Mouse (Mus musculus) forebrain, embryonic 10.5 days (tissue): Measurements from ENCODE around the gene Kif24. TPM values are rescaled to one million over a fixed set of nuclear protein-coding genes. Genes with fewer than 3 reads are reported as not detected.
"Not testable (repeated sequence)": the region's sequence is repeated elsewhere in the genome, so short reads cannot be mapped to it uniquely, and the experiment has no call there.

Source experiments
- DNase-seq: peaks from one replicate; pipeline ENCODE4 v3.0.0-alpha.2; 2017; ENCODE audit warnings: low spot score; ENCODE audit errors: extremely low spot score
- H3K27ac ChIP-seq: fragments of 300-500 bp; sonication (generic); 2 replicates; pipeline ENCODE4 v1.5.1; 2016; ENCODE audit warnings: mild to moderate bottlenecking
- H3K27me3 ChIP-seq: fragments of 300-500 bp; sonication (generic); 2 replicates; pipeline ENCODE4 v1.6.1; 2016; ENCODE audit warnings: mild to moderate bottlenecking; ENCODE audit not compliant: poor library complexity, severe bottlenecking
- H3K36me3 ChIP-seq: fragments of 300-500 bp; sonication (generic); replicated peaks from 2 replicates; pipeline ENCODE4 v1.6.1; 2016; ENCODE audit warnings: mild to moderate bottlenecking, moderate library complexity
- H3K4me1 ChIP-seq: fragments of 300-500 bp; sonication (generic); 2 replicates; pipeline ENCODE4 v1.6.1; 2016
- H3K4me3 ChIP-seq: fragments of 300-500 bp; sonication (generic); 2 replicates; pipeline ENCODE4 v1.5.1; 2016; ENCODE audit warnings: mild to moderate bottlenecking, moderate library complexity
- H3K9me3 ChIP-seq: fragments of 300-500 bp; sonication (generic); 2 replicates; pipeline ENCODE4 v1.6.1; 2016; ENCODE audit warnings: mild to moderate bottlenecking, moderate library complexity
- WGBS: fragments of 180-500 bp; shearing (Covaris S2); methylation state at CpG from one replicate; pipeline ENCODE4 v1.1.7; 2016; 5-methylcytosine and 5-hydroxymethylcytosine counted together
- polyA plus RNA-seq: library from polyadenylated mRNA; unstranded; fragments of >200 nt; fragmentation: Nextera tagmentation; extraction: Ambion mirVana; gene quantifications from 2 replicates; pipeline ENCODE4 v1.2.1, GENCODE M21; 2016

Gene Kif24
- polyA plus RNA-seq, 1 experiment from 2014 or later = 17.7 TPM

DNA sequence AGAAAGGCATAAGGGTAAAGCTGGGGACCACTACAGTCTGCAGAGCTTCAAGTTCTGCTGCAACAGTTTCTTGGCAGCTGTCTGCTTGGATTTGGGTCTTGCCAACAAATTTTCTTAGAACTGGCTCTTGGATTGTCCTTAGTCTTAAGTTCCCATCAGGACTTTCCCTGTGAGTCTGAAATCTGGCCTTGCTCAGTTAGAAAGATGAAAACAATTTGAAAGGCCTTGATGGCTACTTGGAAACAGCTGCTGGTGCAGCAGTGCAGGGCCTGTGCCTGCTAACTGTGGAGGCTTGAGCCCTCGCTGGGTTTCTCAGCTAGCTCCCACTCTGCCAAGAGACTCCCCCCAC is 14.7 kb upstream of the Kif24 start:
- Histone ChIP-seq H3K36me3 (peaks cover 34% of the 10 kb centered on the region), H3K4me3 (no peak overlapping the region), H3K4me1 (peaks cover 8% of the 10 kb centered on the region; the same call in 1 of the 2 replicates), H3K9me3 (no peaks in the 10 kb centered on the region), H3K27me3 (no peaks in the 10 kb centered on the region), H3K27ac (no peak overlapping the region)
- 79% methylated on average over 1 of the region's 1 CpGs for WGBS
- DNase-seq = no peak

GRCm38 (mm10) chr4:41478751-41479455 is 14.2 kb upstream of the Kif24 start:
- no peaks in the 10 kb centered on the region for H3K9me3 ChIP-seq
- no peak overlapping the region for H3K27ac ChIP-seq
- H3K36me3 ChIP-seq = peaks cover 34% of the 10 kb centered on the region
- no peak for DNase-seq
- H3K4me1 ChIP-seq = peaks cover 8% of the 10 kb centered on the region; the same call in 1 of the 2 replicates
- H3K4me3 ChIP-seq = no peak overlapping the region
- WGBS = 69% methylated on average over 4 of the region's 4 CpGs
- no peaks in the 10 kb centered on the region for H3K27me3 ChIP-seq

DNA sequence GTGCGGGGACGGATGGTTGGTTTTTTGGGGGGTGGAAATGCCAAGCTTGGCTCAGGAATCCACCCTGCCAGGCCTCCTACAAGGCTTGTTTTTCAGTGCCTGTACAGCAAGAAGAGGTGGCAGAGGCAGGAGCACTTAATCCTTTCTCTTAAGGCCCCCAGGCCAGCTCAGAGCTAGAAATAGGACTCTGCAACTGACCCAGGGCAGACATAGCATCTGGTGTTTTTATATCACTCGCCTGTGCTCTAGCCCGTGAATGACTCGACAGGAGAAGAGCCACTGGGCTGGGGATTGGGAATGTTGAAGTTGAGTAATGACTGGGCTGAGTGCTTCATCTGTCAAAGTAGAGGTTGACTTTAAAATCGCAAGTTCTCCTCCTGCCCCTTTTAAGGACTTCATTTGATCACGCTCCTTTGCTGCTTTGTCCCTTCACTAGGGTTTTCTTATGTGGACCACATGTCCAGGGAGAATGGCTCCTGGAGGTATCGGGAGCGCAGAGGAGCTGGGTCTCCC is 13.0 kb upstream of the Kif24 start:
- H3K27ac ChIP-seq = no peak overlapping the region

GRCm38 (mm10) chr4:41471384-41471689 is 6.7 kb upstream of the Kif24 start:
- DNase-seq = no peak
- peaks cover 30% of the 10 kb centered on the region for H3K4me1 ChIP-seq
- peaks cover 9% of the 10 kb centered on the region for H3K36me3 ChIP-seq
- no peaks in the 10 kb centered on the region for H3K27me3 ChIP-seq
- WGBS = 83% methylated on average over 1 of the region's 1 CpGs
- H3K9me3 ChIP-seq = no peaks in the 10 kb centered on the region
- H3K4me3 ChIP-seq = no peak overlapping the region
- peak overlapping the region; percentile 78 for H3K27ac ChIP-seq

More for the DNA sequence above, 13.0 kb upstream of the Kif24 start:
- no peaks in the 10 kb centered on the region for H3K9me3 ChIP-seq
- no peaks in the 10 kb centered on the region for H3K27me3 ChIP-seq
- DNase-seq = no peak
- peaks cover 8% of the 10 kb centered on the region; the same call in 1 of the 2 replicates for H3K4me1 ChIP-seq
- peaks cover 37% of the 10 kb centered on the region for H3K36me3 ChIP-seq
- no peak overlapping the region for H3K4me3 ChIP-seq
- WGBS = 91% methylated on average over 9 of the region's 9 CpGs

DNA sequence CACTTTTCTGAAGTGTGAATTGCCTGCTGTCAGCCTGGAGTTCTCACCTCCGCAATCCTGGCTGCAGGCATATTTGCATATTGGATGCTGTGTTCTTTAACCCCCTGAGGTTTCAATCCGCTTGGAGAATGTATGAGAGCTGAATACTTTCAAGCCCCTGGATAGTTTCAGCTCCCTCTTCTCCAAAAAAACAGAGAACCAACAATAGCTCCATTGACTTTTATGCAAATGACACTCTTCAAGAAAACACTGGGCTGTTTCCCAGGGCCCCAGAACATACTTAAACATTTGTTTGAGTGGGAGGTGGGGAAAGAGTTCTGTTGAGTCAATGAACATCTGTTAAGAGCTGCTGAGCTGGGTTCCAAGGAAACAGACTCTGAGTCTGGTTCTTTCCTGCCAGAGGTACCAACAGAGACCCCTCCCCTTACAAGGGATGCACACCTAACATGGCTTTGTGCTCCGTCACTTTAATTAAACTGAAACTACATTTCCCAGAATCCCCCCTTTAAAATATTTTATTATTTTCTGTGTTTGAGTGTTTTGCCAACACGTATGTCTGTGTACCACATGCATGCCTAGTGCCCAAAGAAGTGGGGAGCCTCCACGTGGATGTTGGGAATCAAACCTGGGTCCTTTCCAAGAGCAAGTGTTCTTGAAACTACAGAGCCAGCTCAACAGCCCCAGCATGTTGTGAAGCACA is 6.1 kb upstream of the Kif24 start:
- WGBS = 39% methylated on average over 5 of the region's 5 CpGs
- Histone ChIP-seq H3K27ac (peak overlapping the region; percentile 78), H3K4me3 (no peak overlapping the region), H3K27me3 (no peaks in the 10 kb centered on the region), H3K9me3 (no peaks in the 10 kb centered on the region), H3K4me1 (peaks cover 31% of the 10 kb centered on the region), H3K36me3 (peaks cover 9% of the 10 kb centered on the region)
- peak; percentile 28 for DNase-seq

GRCm38 (mm10) chr4:41470051-41470683 is 5.5 kb upstream of the Kif24 start:
- H3K36me3 ChIP-seq = peaks cover 9% of the 10 kb centered on the region
- peaks cover 36% of the 10 kb centered on the region for H3K4me1 ChIP-seq
- H3K27ac ChIP-seq = peak overlapping the region; percentile 78
- H3K27me3 ChIP-seq = no peaks in the 10 kb centered on the region
- no peak overlapping the region for H3K4me3 ChIP-seq
- no peaks in the 10 kb centered on the region for H3K9me3 ChIP-seq
- WGBS = 66% methylated on average over 7 of the region's 7 CpGs
- DNase-seq = no peak

GRCm38 (mm10) chr4:41469199-41469598 is 4.5 kb upstream of the Kif24 start:
- no peak overlapping the region for H3K4me3 ChIP-seq
- 69% methylated on average over 10 of the region's 10 CpGs for WGBS
- peak overlapping the region; percentile 65 for H3K27ac ChIP-seq
- H3K4me1 ChIP-seq = peaks cover 36% of the 10 kb centered on the region
- peaks cover 9% of the 10 kb centered on the region for H3K36me3 ChIP-seq
- H3K27me3 ChIP-seq = no peaks in the 10 kb centered on the region
- no peaks in the 10 kb centered on the region for H3K9me3 ChIP-seq
- DNase-seq = no peak

DNA sequence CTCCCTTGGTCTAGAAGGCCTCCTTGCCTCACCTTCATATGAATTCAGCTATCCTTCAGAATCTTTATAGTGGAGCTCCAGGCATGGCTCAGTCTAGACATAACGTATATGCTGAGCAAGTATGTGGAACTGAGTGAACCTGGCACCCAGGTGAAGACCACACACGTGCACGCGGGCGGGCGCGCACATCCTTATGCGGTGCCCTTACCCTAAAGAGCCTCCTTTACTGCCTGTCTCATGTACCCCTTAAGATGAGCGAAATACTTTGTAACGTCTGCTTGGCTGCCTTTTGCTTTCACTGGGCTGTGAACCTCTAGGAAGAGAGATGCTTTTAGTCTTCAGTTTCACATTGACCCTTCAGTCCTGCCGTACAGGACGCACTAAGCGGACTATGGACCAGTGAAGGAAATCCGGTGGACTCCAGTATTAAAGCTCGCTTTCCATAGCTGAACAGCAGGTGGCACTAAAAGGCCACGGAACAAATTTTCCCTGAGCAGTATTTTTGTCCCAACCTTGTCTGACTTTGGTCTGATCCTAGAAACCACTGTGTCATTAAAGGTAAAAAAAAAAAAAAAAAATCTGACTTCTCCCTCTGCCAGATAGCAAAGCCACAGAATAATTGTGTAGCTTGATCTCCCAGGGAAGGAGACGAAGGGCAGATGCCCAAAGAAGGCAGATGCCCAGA is 3.9 kb upstream of the Kif24 start:
- Histone ChIP-seq H3K27me3 (no peaks in the 10 kb centered on the region), H3K27ac (peak overlapping the region; percentile 65), H3K9me3 (no peaks in the 10 kb centered on the region), H3K36me3 (peaks cover 6% of the 10 kb centered on the region), H3K4me3 (no peak overlapping the region), H3K4me1 (peaks cover 42% of the 10 kb centered on the region)
- 59% methylated on average over 17 of the region's 17 CpGs for WGBS
- DNase-seq = peak; percentile 53

- WGBS = 3% methylated on average over 17 of the region's 17 CpGs
- H3K9me3 ChIP-seq = peaks cover 12% of the 10 kb centered on the region; the same call in 1 of the 2 replicates
- H3K4me1 ChIP-seq = peaks cover 34% of the 10 kb centered on the region
- peak overlapping the region; percentile 95 for H3K27ac ChIP-seq
- peaks cover 32% of the 10 kb centered on the region for H3K36me3 ChIP-seq
- no peaks in the 10 kb centered on the region for H3K27me3 ChIP-seq
- no peak for DNase-seq
- H3K4me3 ChIP-seq = peak overlapping the region; percentile 82
These were observed 589 bp upstream of the Kif24 start for GRCm38 (mm10) chr4:41465287-41465665.

- H3K27me3 ChIP-seq, DNase-seq, H3K27ac ChIP-seq: not testable (repeated sequence)
- Histone ChIP-seq H3K36me3 (peaks cover 38% of the 10 kb centered on the region), H3K4me1 (peaks cover 20% of the 10 kb centered on the region), H3K4me3 (peak overlapping the region; percentile 82), H3K9me3 (peaks cover 15% of the 10 kb centered on the region; the same call in 1 of the 2 replicates)
- WGBS = 68% methylated on average over 3 of the region's 3 CpGs
These were observed 1.5 kb downstream of the Kif24 start for GRCm38 (mm10) chr4:41463051-41463738.

- Histone ChIP-seq H3K4me1 (peaks cover 18% of the 10 kb centered on the region), H3K27ac (no peak overlapping the region), H3K27me3 (no peaks in the 10 kb centered on the region), H3K9me3 (peaks cover 15% of the 10 kb centered on the region; the same call in 1 of the 2 replicates), H3K4me3 (no peak overlapping the region), H3K36me3 (peaks cover 32% of the 10 kb centered on the region)
- no peak for DNase-seq
- 91% methylated on average over 1 of the region's 1 CpGs for WGBS
These were observed 4.0 kb downstream of the Kif24 start for GRCm38 (mm10) chr4:41460690-41461089.

DNA sequence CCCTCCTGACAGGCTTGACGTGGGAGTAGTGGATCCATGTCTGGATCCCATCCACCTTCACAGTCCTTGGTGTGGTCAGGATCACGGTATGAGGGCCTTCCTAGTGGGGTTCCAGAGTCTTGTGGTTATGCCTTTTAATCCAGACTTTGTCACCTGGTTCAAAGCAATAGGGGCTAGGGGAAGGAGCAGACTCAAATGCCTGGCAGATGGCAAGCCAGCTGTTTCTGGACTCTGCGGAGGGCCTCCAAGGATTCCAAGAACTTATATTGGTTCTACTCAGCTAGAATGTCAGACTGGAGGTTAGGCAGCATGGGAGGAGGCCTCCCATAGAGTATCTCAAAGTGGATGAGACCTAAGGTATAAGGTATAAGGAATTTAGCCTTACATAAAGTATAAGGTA is 17.1 kb downstream of the Kif24 start:
- WGBS = 94% methylated on average over 3 of the region's 3 CpGs
- no peaks in the 10 kb centered on the region for H3K4me1 ChIP-seq

More for the DNA sequence above, 17.1 kb downstream of the Kif24 start:
- Histone ChIP-seq H3K36me3 (peaks cover 80% of the 10 kb centered on the region), H3K27me3 (no peaks in the 10 kb centered on the region), H3K27ac (no peak overlapping the region), H3K4me3 (no peak overlapping the region), H3K9me3 (no peaks in the 10 kb centered on the region; the same call in 1 of the 2 replicates)
- DNase-seq = no peak
